17 mouse cellular contexts compared by ENCODE assay signal in genomic region chr7:136050116-136050515, GRCm38 (mm10).
DNase-seq lines count a peak whose midpoint lies in the region; TF ChIP-seq lines count a peak whose summit lies in the region.
"Had no signal": no experiment of that assay in that cellular context is flagged by ENCODE, and none has a peak within 500 bp of the region (broad histone marks: within the 10 kb centered on the region; RNA-seq: fewer than 3 reads in every experiment).

No protein-coding gene starts in this region.

- TF ChIP-seq EP300 in heart, adult 2 months (IDR thresholded peaks at IDR 0.05; ENCODE audit: insufficient read depth, low read depth, low read length): no peak

- no peaks in the 10 kb centered on the region for H3K9me3 ChIP-seq in heart, embryonic 10.5 days
- no peaks in the 10 kb centered on the region for H3K9me3 ChIP-seq in limb, embryonic 10.5 days (replicated peaks)
- H3K9me3 ChIP-seq: embryonic facial prominence, embryonic 13.5 days; forebrain, embryonic 15.5 days; limb, embryonic 13.5 days; lung, embryonic 15.5 days; midbrain, embryonic 10.5 days; neural tube, embryonic 13.5 days had no signal

- no peak overlapping the region for H3K9ac ChIP-seq in heart, adult 2 months (ENCODE audit: low read depth, low read length)
- H3K9ac ChIP-seq: embryonic facial prominence, embryonic 13.5 days; forebrain, embryonic 15.5 days; limb, embryonic 13.5 days; lung, embryonic 15.5 days; neural tube, embryonic 13.5 days had no signal

- TF ChIP-seq CTCF in heart, adult 2 months (IDR thresholded peaks at IDR 0.05): peak; percentile 42
- peak; percentile 66 for TF ChIP-seq CTCF in layer of hippocampus, adult 2 months (conservative IDR thresholded peaks at IDR 0.05)

- TF ChIP-seq POLR2A in heart, adult 2 months (IDR thresholded peaks at IDR 0.05; ENCODE audit: insufficient read depth, low read depth, low read length): no peak

- no peaks in the 10 kb centered on the region for H3K27me3 ChIP-seq in heart, adult 2 months (ENCODE audit: control insufficient read depth, insufficient read depth, low read length)
- H3K27me3 ChIP-seq in heart, embryonic 10.5 days (ENCODE audit: insufficient read depth, poor library complexity, severe bottlenecking): peaks cover 12% of the 10 kb centered on the region
- H3K27me3 ChIP-seq in limb, embryonic 10.5 days (ENCODE audit: low read depth, poor library complexity, severe bottlenecking): peaks cover 12% of the 10 kb centered on the region
- H3K27me3 ChIP-seq: forebrain, embryonic 15.5 days; neural tube, embryonic 13.5 days had no signal

- intact Hi-C loops in heart, adult 2 months (cut with DNase I): no loop called here

- H3K36me3 ChIP-seq in heart, adult 2 months (ENCODE audit: control insufficient read depth, insufficient read depth, low read length): no peaks in the 10 kb centered on the region
- no peaks in the 10 kb centered on the region for H3K36me3 ChIP-seq in heart, embryonic 10.5 days
- H3K36me3 ChIP-seq in limb, embryonic 10.5 days: no peaks in the 10 kb centered on the region
- H3K36me3 ChIP-seq: embryonic facial prominence, embryonic 13.5 days; forebrain, embryonic 15.5 days; limb, embryonic 13.5 days; lung, embryonic 15.5 days; midbrain, embryonic 10.5 days; neural tube, embryonic 13.5 days had no signal

- no peak overlapping the region for H3K4me3 ChIP-seq in heart, adult 2 months
- no peak overlapping the region for H3K4me3 ChIP-seq in heart, embryonic 10.5 days
- no peak overlapping the region for H3K4me3 ChIP-seq in layer of hippocampus, adult 2 months
- H3K4me3 ChIP-seq in limb, embryonic 10.5 days: no peak overlapping the region
- H3K4me3 ChIP-seq: embryonic facial prominence, embryonic 13.5 days; forebrain, embryonic 15.5 days; limb, embryonic 13.5 days; lung, embryonic 15.5 days; midbrain, embryonic 10.5 days; neural tube, embryonic 13.5 days had no signal

- H3K4me1 ChIP-seq in heart, adult 2 months (ENCODE audit: control insufficient read depth, insufficient read depth, low read length): peaks cover 6% of the 10 kb centered on the region; the same call in 1 of the 2 replicates
- peaks cover 35% of the 10 kb centered on the region for H3K4me1 ChIP-seq in heart, embryonic 10.5 days
- peaks cover 53% of the 10 kb centered on the region for H3K4me1 ChIP-seq in limb, embryonic 10.5 days

- H3K27ac ChIP-seq in heart, adult 2 months: no peak overlapping the region
- H3K27ac ChIP-seq in heart, embryonic 10.5 days: no peak overlapping the region
- no peak overlapping the region for H3K27ac ChIP-seq in layer of hippocampus, adult 2 months
- no peak overlapping the region for H3K27ac ChIP-seq in limb, embryonic 10.5 days
- H3K27ac ChIP-seq: embryonic facial prominence, embryonic 13.5 days; forebrain, embryonic 15.5 days; limb, embryonic 13.5 days; lung, embryonic 15.5 days; neural tube, embryonic 13.5 days had no signal

- DNase-seq in heart, adult 2 months: no peak
- DNase-seq in heart, embryonic 10.5 days (ENCODE audit: low spot score): no peak
- DNase-seq in layer of hippocampus, adult 2 months (ENCODE audit: low spot score in 2 of 2): no peak
- DNase-seq in layer of hippocampus, postnatal 10 days (ENCODE audit: low spot score in 2 of 2): no peak
- peak; percentile 45 for DNase-seq in thymus, postnatal 14 days
- DNase-seq in thymus, adult 18-20 months: no peak
- no peak for DNase-seq in limb, embryonic 10.5 days (ENCODE audit: low spot score)
- no peak for DNase-seq in spleen, postnatal 10 days (ENCODE audit: low spot score in 2 of 2)
- DNase-seq: cerebellum, adult 18-20 months; gastrocnemius, postnatal 36 days; right cerebral cortex, adult 18-20 months had no signal

- 51% methylated on average over 3 of the region's 3 CpGs for WGBS in heart, adult 2 months
- 68% methylated on average over 3 of the region's 3 CpGs for WGBS in heart, embryonic 10.5 days
- WGBS in limb, embryonic 10.5 days: 79% methylated on average over 3 of the region's 3 CpGs

- no peaks in the 10 kb centered on the region for H3K79me2 ChIP-seq in heart, adult 2 months (replicated peaks; ENCODE audit: control insufficient read depth, insufficient read depth, low read length)
